Mouse (Mus musculus): ENCODE data around the gene Tspan9. TPM values are rescaled to one million over a fixed set of nuclear protein-coding genes. Genes with fewer than 3 reads are reported as not detected.

Tspan9 gene
- total RNA-seq, 2 experiments from 2014 or later = 53.0 to 57.6 TPM

GRCm38 (mm10) chr6:128095906-128096305 is 47.5 kb downstream of the Tspan9 start:
- Histone ChIP-seq H3K27ac (peak overlapping the region; percentile 78), H3K4me3 (no peak overlapping the region)
- DNase-seq (ENCODE audit: extremely low spot score in 1 of 2, low spot score in 2 of 2) = no peak
- intact Hi-C loops (cut with DNase I) = no loop called here
- no peak for TF ChIP-seq CTCF (IDR thresholded peaks at IDR 0.05)

- intact Hi-C loops (cut with DNase I) = no loop called here
- Histone ChIP-seq H3K27ac (peak overlapping the region; percentile 78), H3K4me3 (no peak overlapping the region)
- DNase-seq (ENCODE audit: extremely low spot score in 1 of 2, low spot score in 2 of 2) = peak in 1 of 2 experiments; percentile 46
- no peak for TF ChIP-seq CTCF (IDR thresholded peaks at IDR 0.05)
Observed at GRCm38 (mm10) chr6:128095131-128095530, 48.3 kb downstream of the Tspan9 start.

GRCm38 (mm10) chr6:128093856-128094628 is 49.4 kb downstream of the Tspan9 start:
- peak in 1 of 2 experiments; percentile 60 for DNase-seq (ENCODE audit: extremely low spot score in 1 of 2, low spot score in 2 of 2)
- intact Hi-C loops (cut with DNase I) = loop anchor here (5.0 kb wide), 1 partner anchor 322 kb away; no protein-coding TSS in a partner anchor
- no peak for TF ChIP-seq CTCF (IDR thresholded peaks at IDR 0.05)
- H3K4me3 ChIP-seq = no peak overlapping the region
- peak overlapping the region; percentile 78 for H3K27ac ChIP-seq

GRCm38 (mm10) chr6:128092621-128093020 is 50.8 kb downstream of the Tspan9 start:
- DNase-seq (ENCODE audit: extremely low spot score in 1 of 2, low spot score in 2 of 2) = no peak
- intact Hi-C loops (cut with DNase I) = loop anchor here (5.0 kb wide), 1 partner anchor 320 kb away; no protein-coding TSS in a partner anchor
- H3K27ac ChIP-seq = no peak overlapping the region

GRCm38 (mm10) chr6:128091833-128092166 is 51.6 kb downstream of the Tspan9 start:
- TF ChIP-seq CTCF (IDR thresholded peaks at IDR 0.05) = no peak; the same call in 1 of the 2 replicates
- intact Hi-C loops (cut with DNase I) = loop anchor here (1.0 to 5.0 kb wide), 5 partner anchors 27 to 319 kb away; partner anchors contain the start of gene Tspan9
- no peak overlapping the region for H3K4me3 ChIP-seq
- no peak for DNase-seq (ENCODE audit: extremely low spot score in 1 of 2, low spot score in 2 of 2)
- no peak overlapping the region for H3K27ac ChIP-seq

More at GRCm38 (mm10) chr6:128092621-128093020, 50.8 kb downstream of the Tspan9 start:
- TF ChIP-seq CTCF (IDR thresholded peaks at IDR 0.05) = no peak
- H3K4me3 ChIP-seq = no peak overlapping the region

- DNase-seq (ENCODE audit: extremely low spot score in 1 of 2, low spot score in 2 of 2) = peak; percentile 59 to 64
- peak; percentile 96 for TF ChIP-seq CTCF (IDR thresholded peaks at IDR 0.05)
- Histone ChIP-seq H3K27ac (peak overlapping the region; percentile 42; the same call in 1 of the 2 replicates), H3K4me3 (no peak overlapping the region)
- intact Hi-C loops (cut with DNase I) = loop anchor here (1.0 to 5.0 kb wide), 5 partner anchors 26 to 319 kb away; partner anchors contain the start of gene Tspan9
Observed at GRCm38 (mm10) chr6:128090985-128091832, 52.2 kb downstream of the Tspan9 start.

GRCm38 (mm10) chr6:128089770-128090702 is 53.4 kb downstream of the Tspan9 start:
- no peak for TF ChIP-seq CTCF (IDR thresholded peaks at IDR 0.05)
- Histone ChIP-seq H3K4me3 (no peak overlapping the region), H3K27ac (no peak overlapping the region)
- DNase-seq (ENCODE audit: extremely low spot score in 1 of 2, low spot score in 2 of 2) = peak; percentile 45 to 51
- intact Hi-C loops (cut with DNase I) = loop anchor here (2.0 to 5.0 kb wide), 3 partner anchors 25 to 318 kb away; partner anchors contain the start of gene Tspan9

GRCm38 (mm10) chr6:128088746-128089523 is 54.5 kb downstream of the Tspan9 start:
- intact Hi-C loops (cut with DNase I) = no loop called here
- TF ChIP-seq CTCF (IDR thresholded peaks at IDR 0.05) = no peak
- H3K4me3 ChIP-seq = no peak overlapping the region
- no peak for DNase-seq (ENCODE audit: extremely low spot score in 1 of 2, low spot score in 2 of 2)
- H3K27ac ChIP-seq = no peak overlapping the region

GRCm38 (mm10) chr6:128085488-128086066 is 57.8 kb downstream of the Tspan9 start:
- TF ChIP-seq CTCF (IDR thresholded peaks at IDR 0.05) = no peak
- intact Hi-C loops (cut with DNase I) = no loop called here
- DNase-seq (ENCODE audit: extremely low spot score in 1 of 2, low spot score in 2 of 2) = no peak
- Histone ChIP-seq H3K27ac (no peak overlapping the region), H3K4me3 (no peak overlapping the region)

- no peak overlapping the region for H3K27ac ChIP-seq
- no peak overlapping the region for H3K4me3 ChIP-seq
- no peak for TF ChIP-seq CTCF (IDR thresholded peaks at IDR 0.05)
- intact Hi-C loops (cut with DNase I) = no loop called here
- no peak for DNase-seq (ENCODE audit: extremely low spot score in 1 of 2, low spot score in 2 of 2)
Observed at GRCm38 (mm10) chr6:128083305-128083704, 60.1 kb downstream of the Tspan9 start.

Measured in left cerebral cortex, adult 2 months (tissue).